In the genomic region with DNA sequence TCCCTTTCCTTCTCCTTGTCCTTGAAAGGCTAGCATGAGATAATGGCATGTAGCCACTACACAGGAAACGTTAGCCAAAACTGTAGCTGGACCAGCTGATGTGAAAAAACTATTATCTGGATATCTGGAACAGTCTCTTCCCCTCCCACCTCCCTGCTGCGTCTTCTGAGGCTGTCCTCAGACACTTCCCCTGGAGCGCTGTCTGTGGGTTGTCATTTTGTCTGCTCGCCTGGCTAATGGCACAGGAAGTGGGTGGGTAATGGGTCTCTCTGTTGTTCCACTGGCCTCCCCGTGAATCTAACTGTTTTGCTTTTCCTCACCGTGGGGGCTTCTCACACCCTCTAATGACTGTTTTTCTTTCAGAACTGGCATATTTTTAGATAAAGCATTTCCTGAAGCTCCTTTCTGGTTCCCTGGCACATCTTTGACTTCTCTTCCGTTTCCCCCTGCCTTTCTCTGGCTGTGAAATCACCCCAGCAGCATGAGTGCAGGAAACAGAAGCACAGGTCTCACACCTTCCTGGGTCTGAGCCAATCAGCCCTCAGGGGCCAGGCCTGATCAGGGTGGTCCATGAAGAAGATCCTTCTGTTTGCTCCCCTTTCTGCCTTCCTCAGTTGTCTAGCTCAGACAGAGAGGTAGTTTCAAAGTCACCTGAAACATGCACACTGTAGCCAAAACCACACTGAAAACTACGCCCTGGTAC, we compare ENCODE assay signal across 9 mouse cellular contexts.
DNase-seq lines count a peak whose midpoint lies in the region; ATAC-seq and TF ChIP-seq lines count a peak whose summit lies in the region.
"Had no signal": no experiment of that assay in that cellular context is flagged by ENCODE, and none has a peak within 500 bp of the region (broad histone marks: within the 10 kb centered on the region; RNA-seq: fewer than 3 reads in every experiment).

No protein-coding gene starts in this region.

- no peak for TF ChIP-seq CTCF in liver, adult 2 months (IDR thresholded peaks at IDR 0.05; ENCODE audit: low read depth, low read length)

- no peaks in the 10 kb centered on the region for H3K27me3 ChIP-seq in liver, adult 2 months (ENCODE audit: control insufficient read depth, insufficient read depth, low read length)
- no peaks in the 10 kb centered on the region for H3K27me3 ChIP-seq in midbrain, embryonic 11.5 days (ENCODE audit: control insufficient read depth, insufficient read depth, low read length)
- H3K27me3 ChIP-seq in forebrain, embryonic 14.5 days (replicated peaks; ENCODE audit: control insufficient read depth, insufficient read depth, low read length): no peaks in the 10 kb centered on the region
- H3K27me3 ChIP-seq: embryonic facial prominence, embryonic 12.5 days; limb, embryonic 13.5 days had no signal

- H3K27ac ChIP-seq in liver, adult 2 months (replicated peaks; ENCODE audit: insufficient read depth, low read depth, low read length): 0 out of 2 replicates have a peak overlapping the region, but pooled peaks have one; percentile 21
- no peak overlapping the region for H3K27ac ChIP-seq in midbrain, embryonic 11.5 days (ENCODE audit: low read depth, low read length)
- H3K27ac ChIP-seq in forebrain, embryonic 14.5 days (ENCODE audit: low read depth, low read length): no peak overlapping the region
- H3K27ac ChIP-seq: embryonic facial prominence, embryonic 12.5 days; limb, embryonic 13.5 days had no signal

- H3K4me1 ChIP-seq in liver, adult 2 months (ENCODE audit: control insufficient read depth, insufficient read depth, low read length): peaks cover 34% of the 10 kb centered on the region
- H3K4me1 ChIP-seq in midbrain, embryonic 11.5 days (ENCODE audit: control insufficient read depth, insufficient read depth, low read length): no peaks in the 10 kb centered on the region
- H3K4me1 ChIP-seq in forebrain, embryonic 14.5 days (ENCODE audit: control insufficient read depth, insufficient read depth, low read length): no peaks in the 10 kb centered on the region

- no peak for TF ChIP-seq POLR2A in liver, adult 2 months (IDR thresholded peaks at IDR 0.05; ENCODE audit: extremely low read depth, insufficient read depth, low read length)

- peaks cover 22% of the 10 kb centered on the region; the same call in 1 of the 2 replicates for H3K79me2 ChIP-seq in liver, adult 2 months (ENCODE audit: control insufficient read depth, insufficient read depth, low read length)

- WGBS in liver, adult 2 months: 69% methylated on average over 8 of the region's 8 CpGs
- WGBS in midbrain, embryonic 11.5 days: 72% methylated on average over 8 of the region's 8 CpGs
- WGBS in forebrain, embryonic 14.5 days: 80% methylated on average over 8 of the region's 8 CpGs

- DNase-seq in ES-CJ7 (ENCODE audit: low read depth, low spot score): peak; percentile 27
- DNase-seq in heart, postnatal 10 days: peak; percentile 41 to 54
- DNase-seq in liver, adult 2 months (ENCODE audit: extremely low read depth, low read depth, low spot score): no peak
- DNase-seq in spleen, postnatal 10 days (ENCODE audit: low spot score in 2 of 2): peak; percentile 51 to 56
- no peak for DNase-seq in midbrain, embryonic 11.5 days (ENCODE audit: low spot score, missing footprints)
- DNase-seq in forebrain, embryonic 14.5 days (ENCODE audit: low spot score): no peak

- no peaks in the 10 kb centered on the region for H3K36me3 ChIP-seq in liver, adult 2 months (ENCODE audit: control insufficient read depth, insufficient read depth, low read length)
- H3K36me3 ChIP-seq in midbrain, embryonic 11.5 days (ENCODE audit: control insufficient read depth, insufficient read depth, low read length): no peaks in the 10 kb centered on the region
- H3K36me3 ChIP-seq in forebrain, embryonic 14.5 days (ENCODE audit: control insufficient read depth, insufficient read depth, low read length): no peaks in the 10 kb centered on the region
- H3K36me3 ChIP-seq: embryonic facial prominence, embryonic 12.5 days; limb, embryonic 13.5 days had no signal

- H3K9ac ChIP-seq in liver, adult 2 months (ENCODE audit: low read depth, low read length): no peak overlapping the region
- no peak overlapping the region for H3K9ac ChIP-seq in midbrain, embryonic 11.5 days (ENCODE audit: low read length)
- no peak overlapping the region for H3K9ac ChIP-seq in forebrain, embryonic 14.5 days (ENCODE audit: low read length)
- H3K9ac ChIP-seq: embryonic facial prominence, embryonic 12.5 days; limb, embryonic 13.5 days had no signal

- no peak overlapping the region for H3K4me2 ChIP-seq in midbrain, embryonic 11.5 days
- no peak overlapping the region for H3K4me2 ChIP-seq in forebrain, embryonic 14.5 days (ENCODE audit: low read length)
- H3K4me2 ChIP-seq: embryonic facial prominence, embryonic 12.5 days; limb, embryonic 13.5 days had no signal

- H3K9me3 ChIP-seq in midbrain, embryonic 11.5 days (ENCODE audit: control insufficient read depth, low read length): no peaks in the 10 kb centered on the region
- no peaks in the 10 kb centered on the region for H3K9me3 ChIP-seq in forebrain, embryonic 14.5 days (replicated peaks; ENCODE audit: control insufficient read depth, low read length)
- H3K9me3 ChIP-seq: embryonic facial prominence, embryonic 12.5 days; limb, embryonic 13.5 days had no signal

- ATAC-seq in activated CD4-positive, CD25-positive, alpha-beta regulatory T cell, adult 4 months: peak; percentile 87
- no peak for ATAC-seq in midbrain, embryonic 11.5 days (ENCODE audit: low FRiP score)
- ATAC-seq in forebrain, embryonic 14.5 days: no peak

- H3K4me3 ChIP-seq in liver, adult 2 months (ENCODE audit: insufficient read depth, low read depth, low read length): no peak overlapping the region
- no peak overlapping the region for H3K4me3 ChIP-seq in midbrain, embryonic 11.5 days (ENCODE audit: low read depth, low read length)
- no peak overlapping the region for H3K4me3 ChIP-seq in forebrain, embryonic 14.5 days (ENCODE audit: low read depth, low read length)
- H3K4me3 ChIP-seq: embryonic facial prominence, embryonic 12.5 days; limb, embryonic 13.5 days had no signal

- intact Hi-C loops in heart, postnatal 10 days (cut with DNase I): no loop called here

Comparison
In these comparisons a context has a peak if more than half of its experiments do, and no peak if none do; other contexts are left out.
1. DNase-seq: peak in ES-CJ7 (single experiment), heart, postnatal 10 days (2 of 2) and spleen, postnatal 10 days (2 of 2); none in liver, adult 2 months (single experiment), midbrain, embryonic 11.5 days (single experiment) and forebrain, embryonic 14.5 days (single experiment).